Mouse (Mus musculus) forebrain, embryonic 10.5 days (tissue): ENCODE measurements around the gene Ifi27l2a. TPM values are rescaled to one million over a fixed set of nuclear protein-coding genes. Genes with fewer than 3 reads are reported as not detected.
A peak's percentile ranks its signal among the peaks of the same experiment; 100 is the strongest.

ENCODE experiments used
- DNase-seq: peaks from one replicate; pipeline ENCODE4 v3.0.0-alpha.2; 2017; ENCODE audit warnings: low spot score; ENCODE audit errors: extremely low spot score
- H3K27ac ChIP-seq: fragments of 300-500 bp; sonication (generic); 2 replicates; pipeline ENCODE4 v1.5.1; 2016; ENCODE audit warnings: mild to moderate bottlenecking
- H3K27me3 ChIP-seq: fragments of 300-500 bp; sonication (generic); 2 replicates; pipeline ENCODE4 v1.6.1; 2016; ENCODE audit warnings: mild to moderate bottlenecking; ENCODE audit not compliant: poor library complexity, severe bottlenecking
- H3K36me3 ChIP-seq: fragments of 300-500 bp; sonication (generic); replicated peaks from 2 replicates; pipeline ENCODE4 v1.6.1; 2016; ENCODE audit warnings: mild to moderate bottlenecking, moderate library complexity
- H3K4me1 ChIP-seq: fragments of 300-500 bp; sonication (generic); 2 replicates; pipeline ENCODE4 v1.6.1; 2016
- H3K4me3 ChIP-seq: fragments of 300-500 bp; sonication (generic); 2 replicates; pipeline ENCODE4 v1.5.1; 2016; ENCODE audit warnings: mild to moderate bottlenecking, moderate library complexity
- H3K9me3 ChIP-seq: fragments of 300-500 bp; sonication (generic); 2 replicates; pipeline ENCODE4 v1.6.1; 2016; ENCODE audit warnings: mild to moderate bottlenecking, moderate library complexity
- WGBS: fragments of 180-500 bp; shearing (Covaris S2); methylation state at CpG from one replicate; pipeline ENCODE4 v1.1.7; 2016; 5-methylcytosine and 5-hydroxymethylcytosine counted together
- polyA plus RNA-seq: library from polyadenylated mRNA; unstranded; fragments of >200 nt; fragmentation: Nextera tagmentation; extraction: Ambion mirVana; gene quantifications from 2 replicates; pipeline ENCODE4 v1.2.1, GENCODE M21; 2016

Gene Ifi27l2a
- polyA plus RNA-seq, 1 experiment from 2014 or later = 0.71 TPM

GRCm38 (mm10) chr12:103407720-103408119, 35.8 kb downstream of the Ifi27l2a start, which contains the start of gene 9330161L09Rik:
Gene 9330161L09Rik, minus strand, starts transcription at chr12:103407820.
- Histone ChIP-seq H3K4me3 (no peak within 1 kb of the TSS), H3K27me3 (no peaks in the 10 kb centered on the region), H3K27ac (no peak within 1 kb of the TSS), H3K4me1 (no peaks in the 10 kb centered on the region), H3K36me3 (peaks cover 95% of the 10 kb centered on the region), H3K9me3 (no peaks in the 10 kb centered on the region)
- DNase-seq = no peak
- 98% methylated on average over 4 of the region's 4 CpGs for WGBS

GRCm38 (mm10) chr12:103404131-103404530, 39.3 kb downstream of the Ifi27l2a start:
- DNase-seq = no peak
- Histone ChIP-seq H3K36me3 (peaks cover 65% of the 10 kb centered on the region), H3K27me3 (no peaks in the 10 kb centered on the region), H3K4me3 (no peak overlapping the region), H3K9me3 (no peaks in the 10 kb centered on the region), H3K27ac (no peak overlapping the region), H3K4me1 (no peaks in the 10 kb centered on the region)
- WGBS = 91% methylated on average over 18 of the region's 18 CpGs

GRCm38 (mm10) chr12:103396751-103397150, 46.7 kb downstream of the Ifi27l2a start:
- Histone ChIP-seq H3K4me3 (no peak overlapping the region), H3K36me3 (peaks cover 3% of the 10 kb centered on the region; the same call in 1 of the 2 replicates)
- WGBS = 78% methylated on average over 7 of the region's 7 CpGs

GRCm38 (mm10) chr12:103395486-103396275, 47.8 kb downstream of the Ifi27l2a start:
- H3K36me3 ChIP-seq = no peaks in the 10 kb centered on the region
- H3K27me3 ChIP-seq = no peaks in the 10 kb centered on the region
- no peak overlapping the region for H3K27ac ChIP-seq
- 0 out of 2 replicates have a peak, but pooled peaks cover 5% of the 10 kb centered on the region for H3K4me1 ChIP-seq
- no peaks in the 10 kb centered on the region for H3K9me3 ChIP-seq
- no peak for DNase-seq
- H3K4me3 ChIP-seq = no peak overlapping the region
- 82% methylated on average over 12 of the region's 12 CpGs for WGBS

More at GRCm38 (mm10) chr12:103396751-103397150, 46.7 kb downstream of the Ifi27l2a start:
- Histone ChIP-seq H3K27me3 (no peaks in the 10 kb centered on the region), H3K4me1 (0 out of 2 replicates have a peak, but pooled peaks cover 5% of the 10 kb centered on the region), H3K9me3 (no peaks in the 10 kb centered on the region), H3K27ac (no peak overlapping the region)
- DNase-seq = no peak

- Histone ChIP-seq H3K4me1 (peaks cover 21% of the 10 kb centered on the region), H3K9me3 (no peaks in the 10 kb centered on the region), H3K27ac (peak overlapping the region; percentile 22), H3K36me3 (no peaks in the 10 kb centered on the region), H3K4me3 (no peak overlapping the region), H3K27me3 (no peaks in the 10 kb centered on the region)
- 73% methylated on average over 6 of the region's 6 CpGs for WGBS
- no peak for DNase-seq
Measured at GRCm38 (mm10) chr12:103393528-103393927, 50.0 kb downstream of the Ifi27l2a start.

Other genes starting within 250 kb of the Ifi27l2a start
- gene Prima1, start 201.5 kb downstream of the Ifi27l2a start, polyA plus RNA-seq = not detected in 2 replicates
- gene Fam181a, start 132.7 kb downstream of the Ifi27l2a start, polyA plus RNA-seq = 24.0 and 27.7 TPM in 2 replicates
- 0.43 and 0.57 TPM in 2 replicates for gene Asb2, start 87.7 kb downstream of the Ifi27l2a start, polyA plus RNA-seq
- gene Otub2, start 55.0 kb downstream of the Ifi27l2a start, polyA plus RNA-seq = 9.9 and 11.3 TPM in 2 replicates
- gene 9330161L09Rik, start 35.9 kb downstream of the Ifi27l2a start, polyA plus RNA-seq = 0.42 and 0.81 TPM in 2 replicates
- gene Ddx24, start 17.9 kb downstream of the Ifi27l2a start, polyA plus RNA-seq = 104 and 106 TPM in 2 replicates
- gene Ifi27, start 9.5 kb downstream of the Ifi27l2a start, polyA plus RNA-seq = 0.32 and 0.82 TPM in 2 replicates
- not detected in 2 replicates for gene Ifi27l2b, start 13.5 kb upstream of the Ifi27l2a start, polyA plus RNA-seq
- 2.8 and 3.3 TPM in 2 replicates for gene Ppp4r4, start 88.6 kb upstream of the Ifi27l2a start, polyA plus RNA-seq
- not detected in 2 replicates for gene Serpina10, start 187.8 kb upstream of the Ifi27l2a start, polyA plus RNA-seq
- gene Serpina6, start 213.5 kb upstream of the Ifi27l2a start, polyA plus RNA-seq = not detected in 2 replicates
- gene Serpina16, start 232.5 kb upstream of the Ifi27l2a start, polyA plus RNA-seq = not detected in 2 replicates